Mouse (Mus musculus) cortical plate, adult 2 months (tissue): ENCODE measurements around the gene Zfp536.

Experiments used
- CTCF ChIP-seq: fragments of 200-500 bp; IDR thresholded peaks from 2 replicates; pipeline ENCODE4 v1.5.1; 2011; ENCODE audit warnings: mild to moderate bottlenecking, control low read depth, low read length; ENCODE audit not compliant: insufficient read depth; ENCODE audit errors: extremely low read depth
- POLR2A ChIP-seq: fragments of 200-500 bp; IDR thresholded peaks from 2 replicates; pipeline ENCODE4 v1.6.1; 2011; ENCODE audit warnings: mild to moderate bottlenecking, low read length, control low read depth; ENCODE audit not compliant: insufficient read depth; ENCODE audit errors: extremely low read depth

GRCm38 (mm10) chr7:37775502-37775901 lies 2.1 kb upstream of the Zfp536 start:
- TF ChIP-seq CTCF: peak; percentile 65
- no peak for TF ChIP-seq POLR2A
